Mouse (Mus musculus): ENCODE measurements around the gene Acsl5. TPM values are rescaled to one million over a fixed set of nuclear protein-coding genes. Genes with fewer than 3 reads are reported as not detected.
A peak's percentile ranks its signal among the peaks of the same experiment; 100 is the strongest.

Acsl5 gene
- total RNA-seq, 1 experiment = 17.1 TPM

- Histone ChIP-seq H3K27ac (ENCODE audit: insufficient read depth, low read depth, low read length, poor library complexity, severe bottlenecking) (no peak overlapping the region), H3K4me1 (ENCODE audit: control insufficient read depth in 2 of 2, insufficient read depth in 2 of 2, low read length in 2 of 2, poor library complexity in 1 of 2) (peaks cover 0 to 24% of the 10 kb centered on the region in 2 experiments; a peak in 2 of 4 replicates), H3K9me3 (ENCODE audit: control insufficient read depth, insufficient read depth, low read depth, low read length) (no peaks in the 10 kb centered on the region), H3K4me3 (ENCODE audit: insufficient read depth in 1 of 2, low read depth in 1 of 2, low read length in 2 of 2, poor library complexity in 1 of 2, severe bottlenecking in 1 of 2) (no peak overlapping the region), H3K9ac (ENCODE audit: insufficient read depth, low read depth, low read length, poor library complexity, severe bottlenecking) (no peak overlapping the region), H3K36me3 (ENCODE audit: control insufficient read depth, insufficient read depth, low read length, poor library complexity, severe bottlenecking) (no peaks in the 10 kb centered on the region)
- in situ Hi-C loops (cut with MboI; ENCODE audit: low sequenced_read_pairs in 2 of 2, unreplicated experiment in 2 of 2) = no loop called here
- TF ChIP-seq HCFC1 (IDR thresholded peaks at IDR 0.05; ENCODE audit: borderline replicate concordance, insufficient read depth, low read length) (no peak), MAFK (IDR thresholded peaks at IDR 0.05; ENCODE audit: insufficient read depth, low read depth, low read length) (no peak), ZNF384 (IDR thresholded peaks at IDR 0.05; ENCODE audit: low read depth, low read length) (no peak), CHD2 (IDR thresholded peaks at IDR 0.05; ENCODE audit: low read depth, low read length) (no peak), ZC3H11A (IDR thresholded peaks at IDR 0.05; ENCODE audit: borderline replicate concordance, low read depth, low read length) (no peak)
- no peak for DNase-seq (ENCODE audit: low read depth, low spot score)
Measured at GRCm38 (mm10) chr19:55268150-55268549, 16.4 kb downstream of the Acsl5 start.

- Histone ChIP-seq H3K9me3 (ENCODE audit: control insufficient read depth, insufficient read depth, low read depth, low read length) (no peaks in the 10 kb centered on the region), H3K9ac (ENCODE audit: insufficient read depth, low read depth, low read length, poor library complexity, severe bottlenecking) (no peak overlapping the region), H3K27ac (ENCODE audit: insufficient read depth, low read depth, low read length, poor library complexity, severe bottlenecking) (no peak overlapping the region), H3K36me3 (ENCODE audit: control insufficient read depth, insufficient read depth, low read length, poor library complexity, severe bottlenecking) (no peaks in the 10 kb centered on the region), H3K4me3 (ENCODE audit: insufficient read depth in 1 of 2, low read depth in 1 of 2, low read length in 2 of 2, poor library complexity in 1 of 2, severe bottlenecking in 1 of 2) (no peak overlapping the region), H3K4me1 (ENCODE audit: control insufficient read depth in 2 of 2, insufficient read depth in 2 of 2, low read length in 2 of 2, poor library complexity in 1 of 2) (peaks cover 0 to 24% of the 10 kb centered on the region in 2 experiments; a peak in 2 of 4 replicates)
- in situ Hi-C loops (cut with MboI; ENCODE audit: low sequenced_read_pairs in 2 of 2, unreplicated experiment in 2 of 2) = no loop called here
- no peak for TF ChIP-seq HCFC1 (IDR thresholded peaks at IDR 0.05; ENCODE audit: borderline replicate concordance, insufficient read depth, low read length)
- no peak for TF ChIP-seq CHD2 (IDR thresholded peaks at IDR 0.05; ENCODE audit: low read depth, low read length)
- TF ChIP-seq ZNF384 (IDR thresholded peaks at IDR 0.05; ENCODE audit: low read depth, low read length) = no peak
- TF ChIP-seq MAFK (IDR thresholded peaks at IDR 0.05; ENCODE audit: insufficient read depth, low read depth, low read length) = no peak
- TF ChIP-seq ZC3H11A (IDR thresholded peaks at IDR 0.05; ENCODE audit: borderline replicate concordance, low read depth, low read length) = no peak
- DNase-seq (ENCODE audit: low read depth, low spot score) = no peak
Measured at GRCm38 (mm10) chr19:55269051-55269450, 17.3 kb downstream of the Acsl5 start.

GRCm38 (mm10) chr19:55271448-55271847 is 19.7 kb downstream of the Acsl5 start:
- Histone ChIP-seq H3K4me1 (ENCODE audit: control insufficient read depth in 2 of 2, insufficient read depth in 2 of 2, low read length in 2 of 2, poor library complexity in 1 of 2) (peaks cover 0 to 24% of the 10 kb centered on the region in 2 experiments; a peak in 2 of 4 replicates), H3K27ac (ENCODE audit: insufficient read depth, low read depth, low read length, poor library complexity, severe bottlenecking) (peak overlapping the region; percentile 89), H3K36me3 (ENCODE audit: control insufficient read depth, insufficient read depth, low read length, poor library complexity, severe bottlenecking) (no peaks in the 10 kb centered on the region), H3K9ac (ENCODE audit: insufficient read depth, low read depth, low read length, poor library complexity, severe bottlenecking) (no peak overlapping the region), H3K4me3 (ENCODE audit: insufficient read depth in 1 of 2, low read depth in 1 of 2, low read length in 2 of 2, poor library complexity in 1 of 2, severe bottlenecking in 1 of 2) (no peak overlapping the region), H3K9me3 (ENCODE audit: control insufficient read depth, insufficient read depth, low read depth, low read length) (no peaks in the 10 kb centered on the region)
- in situ Hi-C loops (cut with MboI; ENCODE audit: low sequenced_read_pairs in 2 of 2, unreplicated experiment in 2 of 2) = no loop called here
- TF ChIP-seq MAFK (IDR thresholded peaks at IDR 0.05; ENCODE audit: insufficient read depth, low read depth, low read length) (no peak), ZNF384 (IDR thresholded peaks at IDR 0.05; ENCODE audit: low read depth, low read length) (no peak), CHD2 (IDR thresholded peaks at IDR 0.05; ENCODE audit: low read depth, low read length) (no peak), HCFC1 (IDR thresholded peaks at IDR 0.05; ENCODE audit: borderline replicate concordance, insufficient read depth, low read length) (no peak), ZC3H11A (IDR thresholded peaks at IDR 0.05; ENCODE audit: borderline replicate concordance, low read depth, low read length) (no peak)
- DNase-seq (ENCODE audit: low read depth, low spot score) = peak; percentile 61

- Histone ChIP-seq H3K9ac (ENCODE audit: insufficient read depth, low read depth, low read length, poor library complexity, severe bottlenecking) (no peak overlapping the region), H3K36me3 (ENCODE audit: control insufficient read depth, insufficient read depth, low read length, poor library complexity, severe bottlenecking) (no peaks in the 10 kb centered on the region), H3K4me1 (ENCODE audit: control insufficient read depth in 2 of 2, insufficient read depth in 2 of 2, low read length in 2 of 2, poor library complexity in 1 of 2) (peaks cover 0 to 24% of the 10 kb centered on the region in 2 experiments; a peak in 2 of 4 replicates), H3K4me3 (ENCODE audit: insufficient read depth in 1 of 2, low read depth in 1 of 2, low read length in 2 of 2, poor library complexity in 1 of 2, severe bottlenecking in 1 of 2) (no peak overlapping the region), H3K27ac (ENCODE audit: insufficient read depth, low read depth, low read length, poor library complexity, severe bottlenecking) (no peak overlapping the region), H3K9me3 (ENCODE audit: control insufficient read depth, insufficient read depth, low read depth, low read length) (no peaks in the 10 kb centered on the region)
- no peak for DNase-seq (ENCODE audit: low read depth, low spot score)
- in situ Hi-C loops (cut with MboI; ENCODE audit: low sequenced_read_pairs in 2 of 2, unreplicated experiment in 2 of 2) = no loop called here
- TF ChIP-seq ZNF384 (IDR thresholded peaks at IDR 0.05; ENCODE audit: low read depth, low read length) (no peak), ZC3H11A (IDR thresholded peaks at IDR 0.05; ENCODE audit: borderline replicate concordance, low read depth, low read length) (no peak), CHD2 (IDR thresholded peaks at IDR 0.05; ENCODE audit: low read depth, low read length) (no peak), MAFK (IDR thresholded peaks at IDR 0.05; ENCODE audit: insufficient read depth, low read depth, low read length) (no peak), HCFC1 (IDR thresholded peaks at IDR 0.05; ENCODE audit: borderline replicate concordance, insufficient read depth, low read length) (no peak)
Measured at GRCm38 (mm10) chr19:55273340-55273739, 21.6 kb downstream of the Acsl5 start.
